Mouse (Mus musculus): ENCODE data around the gene Rhcg.
A peak's percentile ranks its signal among the peaks of the same experiment; 100 is the strongest.

The Rhcg gene

GRCm38 (mm10) chr7:79600122-79600521, 17.3 kb downstream of the Rhcg start:
- no peak for DNase-seq

- DNase-seq = peak; percentile 74 to 87
Observed at GRCm38 (mm10) chr7:79594854-79595253, 22.6 kb downstream of the Rhcg start.

- peak; percentile 31 to 44 for DNase-seq
Observed at GRCm38 (mm10) chr7:79591812-79592731, 25.4 kb downstream of the Rhcg start.

- no peak for DNase-seq
Observed at GRCm38 (mm10) chr7:79590560-79591110, 26.8 kb downstream of the Rhcg start.

- no peak for DNase-seq
Observed at GRCm38 (mm10) chr7:79589763-79590559, 27.5 kb downstream of the Rhcg start.

DNA sequence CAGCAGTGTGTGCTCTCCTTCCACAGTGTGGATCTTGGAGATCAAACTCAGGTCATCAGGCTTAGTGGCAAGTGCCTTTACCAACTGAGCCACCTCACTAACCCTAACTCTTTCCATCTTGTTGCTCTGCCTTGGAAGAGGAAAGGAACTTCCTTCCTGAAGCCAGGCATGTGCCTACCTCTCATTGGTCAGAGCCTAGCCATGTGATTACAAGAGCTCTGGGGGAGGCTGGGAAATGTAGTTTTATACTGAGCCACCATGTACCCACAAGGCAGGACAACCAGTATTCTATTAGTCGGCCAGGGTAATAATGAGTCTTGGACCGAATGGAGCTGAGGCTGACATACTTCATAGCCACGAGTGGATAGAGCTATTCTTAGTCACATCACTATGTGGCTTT, 29.2 kb downstream of the Rhcg start:
- no peak for DNase-seq

DNA sequence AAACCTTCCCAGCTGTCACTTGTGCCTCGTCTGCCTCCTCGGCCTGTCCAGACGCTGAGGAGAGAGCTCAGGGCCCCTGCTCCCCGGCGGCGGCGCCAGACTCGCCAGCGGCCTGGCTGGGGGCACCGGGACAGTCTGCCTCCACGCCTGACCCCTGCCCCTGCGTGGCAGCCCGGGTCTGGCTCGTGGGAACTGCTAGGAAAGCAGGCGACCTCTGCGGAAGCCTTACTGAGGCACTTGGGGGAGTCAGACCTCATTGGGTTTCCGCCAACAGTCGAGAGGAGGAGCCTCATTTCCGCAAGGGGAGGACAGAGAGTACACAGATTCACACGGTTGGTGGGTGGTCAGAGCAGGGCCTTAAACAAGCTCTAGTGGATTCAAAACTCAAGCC, 38.6 kb downstream of the Rhcg start:
- DNase-seq = no peak

DNA sequence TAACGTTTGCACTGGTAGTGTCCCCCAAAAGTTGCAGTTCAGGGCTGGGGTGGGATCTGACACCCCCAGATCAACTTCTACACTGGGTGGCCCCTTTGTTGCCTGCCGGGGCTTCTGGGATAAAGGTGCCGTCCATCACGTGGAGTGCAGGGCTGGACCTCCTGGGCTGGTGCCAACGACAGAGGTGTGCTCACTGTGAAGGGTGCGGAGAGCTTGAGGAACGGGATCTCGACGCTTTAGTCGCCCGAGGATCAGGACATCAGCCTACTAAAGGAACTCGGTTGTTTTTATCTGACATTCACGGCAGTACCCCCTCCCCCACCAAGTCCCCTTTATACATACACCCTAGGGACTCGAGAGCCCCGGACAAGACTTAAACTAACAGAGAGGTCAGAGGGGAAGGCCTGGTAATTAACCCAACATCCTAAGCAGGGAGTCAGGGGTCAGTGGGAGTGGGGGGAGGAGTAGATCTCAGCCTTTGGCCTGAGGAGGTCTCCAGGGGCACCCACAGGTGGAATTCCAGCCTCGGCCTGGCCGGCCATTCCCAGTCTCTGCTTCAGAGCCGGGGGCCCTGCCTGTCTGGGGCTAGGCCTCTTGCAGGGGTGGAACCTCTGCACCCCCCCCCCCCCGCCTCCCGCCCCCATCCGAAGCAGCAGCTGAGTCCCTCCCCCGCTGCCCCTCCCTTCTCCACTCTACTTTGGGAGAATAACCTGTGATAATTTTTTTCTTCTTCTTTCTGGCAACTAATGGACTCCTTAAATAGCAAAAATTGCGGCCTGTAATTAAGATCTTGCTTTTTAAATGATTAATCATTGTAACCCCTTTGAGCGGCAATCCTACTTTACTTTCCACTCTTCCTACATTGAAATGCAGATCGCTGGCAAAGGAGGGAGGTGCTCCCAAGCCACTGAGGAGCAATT, 39.3 kb downstream of the Rhcg start:
- no peak for DNase-seq

GRCm38 (mm10) chr7:79577096-79577874, 40.2 kb downstream of the Rhcg start:
- DNase-seq = no peak

GRCm38 (mm10) chr7:79576659-79577058, 40.8 kb downstream of the Rhcg start:
- peak; percentile 39 to 62 for DNase-seq

GRCm38 (mm10) chr7:79572191-79572818, 45.2 kb downstream of the Rhcg start:
- DNase-seq = no peak

- no peak for DNase-seq
Observed at GRCm38 (mm10) chr7:79568937-79569535, 48.4 kb downstream of the Rhcg start.

DNA sequence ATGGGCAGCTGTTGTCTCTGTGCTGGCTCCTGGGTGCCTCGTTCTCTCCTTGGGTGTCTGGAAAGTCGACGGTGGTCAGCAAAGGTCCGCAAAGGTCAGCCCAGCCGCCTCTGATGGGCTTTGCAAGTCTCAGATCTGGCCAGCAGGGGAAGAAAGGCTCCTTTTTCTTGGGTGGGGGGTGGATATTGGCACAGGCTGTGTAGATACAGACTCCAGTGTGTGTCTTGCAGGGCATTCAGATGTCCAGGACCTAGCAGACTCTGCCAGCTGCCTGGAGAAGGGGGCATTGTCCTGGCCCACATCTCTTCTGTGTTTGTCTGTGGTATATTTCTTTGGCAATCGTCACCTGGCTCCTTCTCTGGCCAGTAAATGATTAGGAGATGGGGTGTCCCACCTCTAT, 49.2 kb downstream of the Rhcg start:
- no peak for DNase-seq

DNA sequence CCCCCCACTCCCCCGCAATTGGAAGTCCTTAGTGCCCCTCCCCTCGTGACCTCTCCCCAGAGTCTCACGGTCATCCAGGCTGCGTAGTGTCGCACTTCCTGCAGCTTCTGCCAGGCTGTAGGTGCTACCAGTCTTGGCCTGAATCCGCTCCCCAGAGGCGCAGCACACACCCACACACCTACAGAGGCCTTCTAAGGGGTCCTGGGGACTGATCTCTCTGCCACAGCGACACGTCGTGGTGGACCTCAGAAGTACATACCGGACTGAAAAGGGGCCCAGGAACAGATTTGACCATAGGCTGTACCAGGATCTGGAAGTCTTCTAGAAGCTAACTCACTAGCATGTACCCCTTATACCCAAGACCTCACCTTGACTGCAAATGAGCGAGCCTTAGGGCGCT, 53.8 kb downstream of the Rhcg start:
- no peak for DNase-seq

- DNase-seq = no peak
Observed at GRCm38 (mm10) chr7:79562385-79562784, 55.1 kb downstream of the Rhcg start.

GRCm38 (mm10) chr7:79558698-79559097, 58.8 kb downstream of the Rhcg start:
- DNase-seq = no peak

- DNase-seq = no peak
Observed at GRCm38 (mm10) chr7:79557728-79558221, 59.7 kb downstream of the Rhcg start.

GRCm38 (mm10) chr7:79555368-79556034, 62.0 kb downstream of the Rhcg start:
- no peak for DNase-seq

DNA sequence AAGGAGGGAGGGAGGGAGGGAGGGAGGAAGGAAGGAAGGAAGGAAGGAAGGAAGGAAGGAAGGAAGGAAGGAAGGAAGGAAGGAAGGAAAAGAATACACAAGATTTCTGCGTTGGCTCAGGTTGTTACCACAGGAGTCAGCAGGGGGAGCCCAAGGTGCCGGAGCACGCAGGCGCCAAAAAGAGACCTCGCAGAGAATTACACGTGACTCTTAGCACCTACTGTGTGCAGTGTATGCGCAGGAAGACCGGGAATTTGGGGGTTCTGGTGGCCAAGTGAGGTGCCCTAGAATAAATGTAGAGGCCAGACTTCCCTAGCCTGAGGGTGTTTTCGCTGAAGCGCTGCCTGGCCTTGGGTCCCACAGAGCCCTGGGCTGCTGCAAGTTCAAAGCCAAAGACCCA, 64.8 kb downstream of the Rhcg start:
- peak in 1 of 2 experiments; percentile 48 for DNase-seq
